Mouse (Mus musculus): Measurements from ENCODE around the gene Kcng3.

GRCm38 (mm10) chr17:83655732-83656131 lies 24.0 kb upstream of the Kcng3 start:
- TF ChIP-seq CTCF (IDR thresholded peaks at IDR 0.05; ENCODE audit: extremely low read depth, insufficient read length, insufficient replicate concordance, low read depth, low read length): no peak
- TF ChIP-seq POLR2A (IDR thresholded peaks at IDR 0.05; ENCODE audit: low read depth, low read length): no peak

All from small intestine, adult 2 months (tissue).